Mouse (Mus musculus): ENCODE data around the gene Acsf3. TPM values are rescaled to one million over a fixed set of nuclear protein-coding genes. Genes with fewer than 3 reads are reported as not detected.

Gene Acsf3
- polyA plus RNA-seq, 1 experiment from 2014 or later, result 16.8 TPM

DNA sequence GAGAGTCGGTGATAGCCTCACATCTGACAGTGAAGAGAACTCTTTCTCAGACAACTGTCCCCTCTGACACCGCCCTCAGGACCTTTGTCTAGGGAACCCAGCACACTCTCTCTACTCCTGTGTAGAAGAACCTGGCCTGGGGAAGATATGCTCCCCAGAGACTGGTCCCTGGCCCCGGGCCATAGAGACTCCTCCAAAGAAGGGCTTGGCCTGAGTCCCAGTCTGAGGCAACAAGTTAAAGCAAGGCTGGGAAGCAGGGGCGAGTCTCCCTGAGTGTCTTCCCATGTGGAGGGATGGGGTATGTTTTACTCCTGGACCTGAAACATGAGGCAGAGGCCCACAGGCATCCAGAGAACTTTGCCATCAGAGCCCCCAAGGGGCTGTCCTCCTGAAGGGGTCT, 70.4 kb downstream of the Acsf3 start:
- WGBS, result 75% methylated on average over 4 of the region's 4 CpGs
- no peak for DNase-seq
- no peaks in the 10 kb centered on the region for H3K4me1 ChIP-seq (ENCODE audit: control insufficient read depth, insufficient read depth, low read length)

DNA sequence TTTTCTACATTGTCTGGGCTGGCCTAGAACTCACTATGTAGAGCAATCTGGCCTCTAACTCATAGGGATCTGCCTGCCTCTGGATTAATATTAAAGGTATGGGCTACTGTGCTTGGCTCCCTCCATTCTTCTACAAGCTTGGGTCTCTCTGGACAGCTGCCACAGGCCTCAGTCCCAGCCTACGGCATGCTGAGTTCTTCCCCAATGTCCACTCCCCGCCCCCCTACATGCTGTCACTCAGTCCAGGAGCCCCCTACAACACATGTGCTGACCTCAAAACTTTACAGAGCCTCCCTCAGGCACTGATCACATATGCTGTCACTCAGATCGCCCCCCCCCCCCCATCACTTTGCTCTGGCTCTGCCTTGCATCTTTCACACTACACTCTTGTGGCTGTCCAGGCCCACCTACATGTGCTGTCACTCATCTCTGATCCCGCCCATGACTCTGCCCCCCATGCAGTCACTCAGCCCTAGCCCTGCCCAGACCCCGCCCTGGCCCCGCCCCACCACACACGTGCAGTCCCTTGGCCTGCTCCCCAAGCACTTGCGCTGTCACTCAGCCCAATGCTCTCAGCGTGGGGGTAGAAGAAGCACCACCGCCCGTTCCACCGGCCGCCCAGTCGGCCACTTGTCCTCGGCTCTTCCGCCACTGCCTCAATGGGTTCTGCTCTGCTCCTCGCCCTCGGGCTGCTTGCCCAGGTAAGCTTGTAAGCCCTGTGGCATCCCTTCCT, 72.7 kb downstream of the Acsf3 start, which contains the start of gene Cdh15:
TSS of gene Cdh15 (plus strand) at position 138 of the 733 bp plus-strand sequence.
- H3K4me2 ChIP-seq (ENCODE audit: low read length), result peak within 1 kb of the TSS; percentile 33
- 10% methylated on average over 18 of the region's 18 CpGs for WGBS
- H3K4me3 ChIP-seq (replicated peaks; ENCODE audit: low read depth, low read length), result no peak within 1 kb of the TSS
- H3K27me3 ChIP-seq (ENCODE audit: control insufficient read depth, insufficient read depth, low read length), result no peaks in the 10 kb centered on the region
- no peak within 1 kb of the TSS for H3K9ac ChIP-seq (replicated peaks; ENCODE audit: low read length)
- no peak within 1 kb of the TSS for H3K27ac ChIP-seq (replicated peaks; ENCODE audit: low read depth, low read length)
- DNase-seq (peak; percentile 62), ATAC-seq (ENCODE audit: low FRiP score, low TSS enrichment) (peak; percentile 70)
- no peaks in the 10 kb centered on the region for H3K9me3 ChIP-seq (ENCODE audit: control insufficient read depth, low read length)
- no peaks in the 10 kb centered on the region for H3K36me3 ChIP-seq (ENCODE audit: control insufficient read depth, insufficient read depth, low read length)
- H3K4me1 ChIP-seq (ENCODE audit: control insufficient read depth, insufficient read depth, low read length), result no peaks in the 10 kb centered on the region; the same call in 1 of the 2 replicates

More for the DNA sequence above, 70.4 kb downstream of the Acsf3 start:
- no peak overlapping the region for H3K9ac ChIP-seq (replicated peaks; ENCODE audit: low read length)
- H3K9me3 ChIP-seq (ENCODE audit: control insufficient read depth, low read length), result no peaks in the 10 kb centered on the region
- H3K4me2 ChIP-seq (ENCODE audit: low read length), result no peak overlapping the region
- H3K27ac ChIP-seq (replicated peaks; ENCODE audit: low read depth, low read length), result no peak overlapping the region
- H3K4me3 ChIP-seq (replicated peaks; ENCODE audit: low read depth, low read length), result no peak overlapping the region
- H3K36me3 ChIP-seq (ENCODE audit: control insufficient read depth, insufficient read depth, low read length), result no peaks in the 10 kb centered on the region
- H3K27me3 ChIP-seq (ENCODE audit: control insufficient read depth, insufficient read depth, low read length), result no peaks in the 10 kb centered on the region
- no peak for ATAC-seq (ENCODE audit: low FRiP score, low TSS enrichment)

DNA sequence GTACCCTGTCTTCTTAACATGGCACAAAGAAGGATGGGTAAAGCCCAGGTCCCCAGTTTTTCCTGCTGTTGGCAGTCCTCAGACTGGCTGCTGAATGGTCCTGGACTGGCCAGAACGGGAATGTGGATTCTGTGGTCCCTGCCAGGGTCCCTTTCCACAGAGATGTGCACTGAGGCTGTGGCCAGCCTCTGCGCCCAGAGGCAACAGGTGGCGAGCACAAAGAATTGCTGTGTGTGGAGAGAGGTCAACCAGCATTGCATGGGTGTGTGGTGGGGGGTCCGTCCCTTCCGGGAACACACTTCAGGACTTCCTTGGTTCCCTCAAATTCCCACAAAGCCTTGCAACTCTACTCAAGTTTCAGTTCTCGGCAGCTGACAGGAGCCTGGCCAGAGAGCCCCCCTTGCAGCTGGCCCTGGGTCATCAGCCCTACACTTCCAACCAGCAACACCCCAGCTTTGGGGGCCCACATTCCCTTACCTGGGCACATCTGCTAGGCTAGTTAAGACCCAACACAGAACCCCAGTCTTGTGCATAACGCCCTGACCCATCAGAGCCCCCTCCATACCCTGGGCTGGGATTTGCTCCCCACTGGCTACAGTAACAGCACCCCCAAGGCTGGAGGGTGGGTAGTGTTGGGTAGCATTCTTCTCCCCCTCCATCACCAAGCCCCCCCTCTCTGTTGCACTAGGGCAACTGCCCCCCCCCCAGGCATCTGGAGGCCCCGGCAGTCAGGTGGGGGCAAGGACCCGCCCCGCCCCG, 74.0 kb downstream of the Acsf3 start:
- H3K27me3 ChIP-seq (ENCODE audit: control insufficient read depth, insufficient read depth, low read length), result no peaks in the 10 kb centered on the region
- H3K4me3 ChIP-seq (replicated peaks; ENCODE audit: low read depth, low read length), result no peak overlapping the region
- no peak overlapping the region for H3K9ac ChIP-seq (replicated peaks; ENCODE audit: low read length)
- H3K27ac ChIP-seq (replicated peaks; ENCODE audit: low read depth, low read length), result no peak overlapping the region
- H3K4me1 ChIP-seq (ENCODE audit: control insufficient read depth, insufficient read depth, low read length), result peaks cover 8% of the 10 kb centered on the region
- no peak for DNase-seq
- ATAC-seq (ENCODE audit: low FRiP score, low TSS enrichment), result no peak
- H3K9me3 ChIP-seq (ENCODE audit: control insufficient read depth, low read length), result no peaks in the 10 kb centered on the region
- H3K36me3 ChIP-seq (ENCODE audit: control insufficient read depth, insufficient read depth, low read length), result no peaks in the 10 kb centered on the region
- 71% methylated on average over 11 of the region's 11 CpGs for WGBS
- no peak overlapping the region for H3K4me2 ChIP-seq (ENCODE audit: low read length)

DNA sequence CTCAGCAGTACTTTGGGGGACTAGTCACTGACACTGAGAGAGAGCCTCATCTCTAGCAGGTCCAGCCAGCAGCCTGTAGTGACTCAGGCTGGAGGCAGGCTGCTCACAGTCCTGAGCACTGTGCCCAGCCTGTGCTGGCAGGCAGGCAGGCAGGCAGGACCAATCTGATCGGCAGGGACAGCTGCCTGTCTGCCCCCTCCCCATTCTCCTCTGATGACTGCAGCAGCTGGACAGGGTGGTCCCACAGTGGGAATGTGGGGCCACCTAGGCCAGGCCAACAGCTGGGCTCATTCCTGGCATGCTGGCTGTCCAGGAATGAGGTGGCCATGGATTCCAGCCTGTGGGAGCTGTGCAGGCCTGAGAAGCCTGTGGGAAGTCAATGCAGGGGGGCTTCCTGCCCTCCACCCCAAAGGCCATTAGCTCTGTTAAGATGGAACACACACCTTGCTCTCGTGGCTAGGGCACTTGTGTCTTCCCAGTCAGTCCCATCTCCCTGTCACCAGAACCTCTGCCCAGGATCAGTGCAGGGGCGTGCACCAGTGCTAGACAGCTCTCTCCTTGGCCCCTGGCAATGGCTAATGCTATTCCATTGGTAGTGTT, 75.5 kb downstream of the Acsf3 start:
- Histone ChIP-seq H3K9ac (replicated peaks; ENCODE audit: low read length) (no peak overlapping the region), H3K4me3 (replicated peaks; ENCODE audit: low read depth, low read length) (no peak overlapping the region), H3K36me3 (ENCODE audit: control insufficient read depth, insufficient read depth, low read length) (no peaks in the 10 kb centered on the region), H3K9me3 (ENCODE audit: control insufficient read depth, low read length) (no peaks in the 10 kb centered on the region), H3K27me3 (ENCODE audit: control insufficient read depth, insufficient read depth, low read length) (no peaks in the 10 kb centered on the region), H3K4me1 (ENCODE audit: control insufficient read depth, insufficient read depth, low read length) (peaks cover 8% of the 10 kb centered on the region), H3K4me2 (ENCODE audit: low read length) (no peak overlapping the region), H3K27ac (replicated peaks; ENCODE audit: low read depth, low read length) (no peak overlapping the region)
- no peak for DNase-seq
- no peak for ATAC-seq (ENCODE audit: low FRiP score, low TSS enrichment)
- 73% methylated on average over 3 of the region's 3 CpGs for WGBS

DNA sequence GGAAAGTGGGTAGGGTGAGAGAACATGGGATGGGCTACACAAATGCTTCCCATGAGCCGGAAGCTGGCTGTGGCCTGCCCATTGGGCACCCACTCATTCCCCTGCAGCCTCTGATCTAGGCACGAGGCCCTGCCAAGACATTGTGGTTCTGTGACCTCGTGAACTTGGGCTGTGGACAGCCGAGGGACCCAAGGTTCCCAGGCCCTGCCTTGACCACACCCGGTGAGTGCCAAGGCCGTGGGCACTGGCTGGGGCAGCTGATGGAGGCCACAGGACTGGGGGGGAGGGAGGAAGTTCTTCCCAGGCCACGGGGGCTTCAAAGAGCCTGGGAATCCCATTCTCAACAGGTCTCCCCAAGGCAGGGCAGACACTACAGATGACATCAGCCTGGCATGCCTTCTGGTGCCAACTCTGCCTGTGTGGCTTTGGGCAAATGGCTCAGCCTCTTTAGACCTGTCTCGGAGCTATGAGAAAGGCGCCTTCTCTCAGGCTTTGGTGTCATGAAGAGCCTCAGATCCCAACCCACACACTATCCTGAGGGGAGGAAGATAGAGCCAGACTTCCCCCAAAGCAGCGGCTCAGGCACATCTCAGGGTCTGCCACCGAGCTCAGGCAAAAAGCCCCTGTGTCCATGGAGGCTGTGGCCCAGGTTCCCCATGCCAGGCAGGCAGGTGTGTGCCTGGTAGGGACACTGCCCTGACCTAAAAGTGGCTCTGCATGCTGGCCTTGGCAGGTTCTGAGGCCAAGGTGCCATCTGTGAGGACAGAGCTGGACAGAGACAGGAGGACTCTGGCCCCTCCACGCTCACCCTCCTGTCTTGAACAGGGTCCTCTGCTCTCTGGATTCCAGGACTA, 76.6 kb downstream of the Acsf3 start:
- no peak overlapping the region for H3K4me2 ChIP-seq (ENCODE audit: low read length)
- H3K9me3 ChIP-seq (ENCODE audit: control insufficient read depth, low read length), result no peaks in the 10 kb centered on the region
- peaks cover 8% of the 10 kb centered on the region for H3K4me1 ChIP-seq (ENCODE audit: control insufficient read depth, insufficient read depth, low read length)
- ATAC-seq (ENCODE audit: low FRiP score, low TSS enrichment) (no peak), DNase-seq (no peak)
- no peaks in the 10 kb centered on the region for H3K27me3 ChIP-seq (ENCODE audit: control insufficient read depth, insufficient read depth, low read length)
- WGBS, result 81% methylated on average over 12 of the region's 12 CpGs
- H3K27ac ChIP-seq (replicated peaks; ENCODE audit: low read depth, low read length), result no peak overlapping the region
- no peaks in the 10 kb centered on the region for H3K36me3 ChIP-seq (ENCODE audit: control insufficient read depth, insufficient read depth, low read length)
- H3K9ac ChIP-seq (replicated peaks; ENCODE audit: low read length), result no peak overlapping the region
- no peak overlapping the region for H3K4me3 ChIP-seq (replicated peaks; ENCODE audit: low read depth, low read length)

DNA sequence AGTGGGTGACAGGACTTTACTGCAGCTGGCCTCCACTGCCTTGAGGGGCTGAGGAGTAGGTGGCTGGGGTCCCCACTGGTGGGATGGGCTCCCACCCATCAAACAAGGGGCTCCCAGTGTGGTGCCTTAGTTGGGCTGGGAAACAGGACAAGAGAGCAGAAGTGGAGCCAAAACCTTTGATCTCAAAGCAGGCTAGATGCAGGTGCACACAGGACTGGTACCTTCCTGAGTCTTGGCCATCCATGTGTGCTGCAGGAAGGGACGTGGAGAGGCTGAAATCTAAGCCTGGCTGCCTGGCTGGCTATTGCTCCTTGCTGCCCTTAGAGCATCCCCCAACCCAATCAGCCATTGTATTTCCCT, 77.2 kb downstream of the Acsf3 start:
- Histone ChIP-seq H3K36me3 (ENCODE audit: control insufficient read depth, insufficient read depth, low read length) (no peaks in the 10 kb centered on the region), H3K27ac (replicated peaks; ENCODE audit: low read depth, low read length) (no peak overlapping the region), H3K9ac (replicated peaks; ENCODE audit: low read length) (no peak overlapping the region), H3K4me2 (ENCODE audit: low read length) (no peak overlapping the region), H3K9me3 (ENCODE audit: control insufficient read depth, low read length) (no peaks in the 10 kb centered on the region), H3K27me3 (ENCODE audit: control insufficient read depth, insufficient read depth, low read length) (no peaks in the 10 kb centered on the region), H3K4me3 (replicated peaks; ENCODE audit: low read depth, low read length) (no peak overlapping the region), H3K4me1 (ENCODE audit: control insufficient read depth, insufficient read depth, low read length) (peaks cover 8% of the 10 kb centered on the region)
- ATAC-seq (ENCODE audit: low FRiP score, low TSS enrichment) (no peak), DNase-seq (no peak)
- 69% methylated on average over 1 of the region's 1 CpGs for WGBS

DNA sequence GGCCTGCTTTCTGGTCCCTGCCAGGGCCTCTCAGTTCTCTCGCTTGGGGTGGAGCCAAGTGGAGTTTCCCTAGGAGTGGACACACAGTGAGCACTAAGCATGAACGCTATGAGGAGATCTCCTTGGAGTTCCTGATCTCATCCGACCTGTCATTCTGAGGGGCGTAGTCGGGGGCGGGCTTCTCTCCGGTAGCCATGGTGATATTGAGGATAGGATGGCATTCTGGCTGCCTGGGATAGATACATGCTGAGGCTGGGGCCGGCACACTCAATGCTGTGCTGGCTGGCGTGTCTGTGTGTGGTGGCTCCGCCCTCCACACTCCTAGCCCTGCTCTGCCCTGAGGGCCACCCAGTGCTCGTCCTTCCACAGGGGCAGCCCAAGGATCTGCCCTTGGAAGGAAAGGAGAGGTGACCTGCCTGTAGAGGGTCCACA, 78.1 kb downstream of the Acsf3 start:
- no peaks in the 10 kb centered on the region for H3K27me3 ChIP-seq (ENCODE audit: control insufficient read depth, insufficient read depth, low read length)
- no peaks in the 10 kb centered on the region for H3K36me3 ChIP-seq (ENCODE audit: control insufficient read depth, insufficient read depth, low read length)
- 3% methylated on average over 11 of the region's 11 CpGs for WGBS
- no peak overlapping the region for H3K27ac ChIP-seq (replicated peaks; ENCODE audit: low read depth, low read length)
- no peaks in the 10 kb centered on the region for H3K9me3 ChIP-seq (ENCODE audit: control insufficient read depth, low read length)
- peaks cover 8% of the 10 kb centered on the region for H3K4me1 ChIP-seq (ENCODE audit: control insufficient read depth, insufficient read depth, low read length)
- DNase-seq, result peak; percentile 57
- H3K9ac ChIP-seq (replicated peaks; ENCODE audit: low read length), result no peak overlapping the region
- no peak overlapping the region for H3K4me2 ChIP-seq (ENCODE audit: low read length)
- peak; percentile 31; the same call in 1 of the 2 replicates for ATAC-seq (ENCODE audit: low FRiP score, low TSS enrichment)
- no peak overlapping the region for H3K4me3 ChIP-seq (replicated peaks; ENCODE audit: low read depth, low read length)

DNA sequence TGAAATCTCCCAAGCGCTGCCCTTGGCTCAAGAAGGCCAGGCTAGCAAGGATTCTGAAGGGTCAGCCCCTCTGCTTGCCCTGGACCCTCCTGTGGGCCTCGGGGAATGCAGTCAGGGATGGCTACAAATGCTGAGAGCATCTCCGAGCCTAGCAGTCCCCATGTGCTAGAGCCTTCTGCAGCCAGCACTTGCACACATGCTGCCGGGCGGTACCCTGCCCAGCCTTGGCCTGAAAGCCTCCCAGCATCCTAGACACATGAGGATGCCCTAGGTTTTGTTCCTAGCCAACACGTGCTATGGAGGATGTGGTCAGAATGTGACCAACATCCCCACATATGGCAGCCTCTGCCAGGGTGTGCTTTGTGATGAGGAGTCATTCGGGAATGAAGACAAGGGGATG, 79.1 kb downstream of the Acsf3 start:
- Histone ChIP-seq H3K4me2 (ENCODE audit: low read length) (no peak overlapping the region), H3K4me1 (ENCODE audit: control insufficient read depth, insufficient read depth, low read length) (peaks cover 8% of the 10 kb centered on the region), H3K27me3 (ENCODE audit: control insufficient read depth, insufficient read depth, low read length) (no peaks in the 10 kb centered on the region), H3K9me3 (ENCODE audit: control insufficient read depth, low read length) (no peaks in the 10 kb centered on the region), H3K36me3 (ENCODE audit: control insufficient read depth, insufficient read depth, low read length) (no peaks in the 10 kb centered on the region), H3K4me3 (replicated peaks; ENCODE audit: low read depth, low read length) (no peak overlapping the region), H3K9ac (replicated peaks; ENCODE audit: low read length) (no peak overlapping the region), H3K27ac (replicated peaks; ENCODE audit: low read depth, low read length) (no peak overlapping the region)
- 79% methylated on average over 7 of the region's 7 CpGs for WGBS
- DNase-seq, result no peak
- ATAC-seq (ENCODE audit: low FRiP score, low TSS enrichment), result no peak

All from midbrain, embryonic 14.5 days (tissue).